Mouse (Mus musculus) midbrain, postnatal 0 days (tissue): ENCODE data around the gene Dcaf15. TPM values are rescaled to one million over a fixed set of nuclear protein-coding genes. Genes with fewer than 3 reads are reported as not detected.
A peak's percentile ranks its signal among the peaks of the same experiment; 100 is the strongest.

Experiments
- ATAC-seq: fragments of 200-750 bp; cut with Nextera tagmentation; 2 replicates; pipeline ENCODE4 v1.8.0; 2017; ENCODE audit warnings: moderate number of reproducible peaks, mild to moderate bottlenecking, moderate TSS enrichment, moderate library complexity; ENCODE audit not compliant: low FRiP score
- DNase-seq: peaks from one replicate; pipeline ENCODE4 v3.0.0-alpha.2; 2015; ENCODE audit warnings: low spot score
- H3K27ac ChIP-seq: fragments of 300-500 bp; sonication (generic); 2 replicates; pipeline ENCODE4 v1.5.1; 2014; ENCODE audit warnings: low read depth, mild to moderate bottlenecking, low read length, mixed read lengths
- H3K27me3 ChIP-seq: fragments of 300-500 bp; sonication (generic); 2 replicates; pipeline ENCODE4 v1.6.1; 2014; ENCODE audit warnings: low read length, control low read depth, mixed read lengths; ENCODE audit not compliant: insufficient read depth
- H3K36me3 ChIP-seq: fragments of 300-500 bp; sonication (generic); 2 replicates; pipeline ENCODE4 v1.6.1; 2014; ENCODE audit warnings: low read length, control low read depth, mixed read lengths; ENCODE audit not compliant: insufficient read depth
- H3K4me1 ChIP-seq: fragments of 300-500 bp; sonication (generic); 2 replicates; pipeline ENCODE4 v1.6.1; 2014; ENCODE audit warnings: mild to moderate bottlenecking, control low read depth, antibody characterized with exemption, low read length, mixed read lengths; ENCODE audit not compliant: insufficient read depth
- H3K4me2 ChIP-seq: fragments of 300-500 bp; sonication (generic); 2 replicates; pipeline ENCODE4 v1.6.1; 2014; ENCODE audit warnings: low read depth, mild to moderate bottlenecking, low read length, mixed read lengths; ENCODE audit not compliant: poor library complexity, severe bottlenecking
- H3K4me3 ChIP-seq: fragments of 300-500 bp; sonication (generic); 2 replicates; pipeline ENCODE4 v1.5.1; 2014; ENCODE audit warnings: low read depth, mild to moderate bottlenecking, low read length, moderate library complexity
- H3K9ac ChIP-seq: fragments of 300-500 bp; sonication (generic); replicated peaks from 2 replicates; pipeline ENCODE4 v1.6.1; 2014; ENCODE audit warnings: mild to moderate bottlenecking, low read length, moderate library complexity, mixed read lengths; ENCODE audit not compliant: poor library complexity, severe bottlenecking
- H3K9me3 ChIP-seq: fragments of 300-500 bp; sonication (generic); 2 replicates; pipeline ENCODE4 v1.6.1; 2016; ENCODE audit warnings: low read length, control low read depth
- CTCF ChIP-seq: IDR thresholded peaks from 2 replicates; pipeline ENCODE4 v1.5.1; 2016; ENCODE audit warnings: antibody characterized with exemption, mild to moderate bottlenecking
- WGBS: fragments of 180-500 bp; shearing (Covaris S2); extraction: QIAGEN DNeasy Blood & Tissue Kit; methylation state at CpG from one replicate; pipeline ENCODE4 v1.1.7; 2014; 5-methylcytosine and 5-hydroxymethylcytosine counted together
- polyA plus RNA-seq: library from polyadenylated mRNA; unstranded; fragments of >200 nt; fragmentation: Nextera tagmentation; extraction: Ambion mirVana; gene quantifications from 2 replicates; pipeline ENCODE4 v1.2.1, GENCODE M21; 2015
- total RNA-seq: library from RNA; depleted of rRNA; stranded (reverse); fragments of >200 nt; gene quantifications from 2 replicates; pipeline ENCODE4 v1.2.3, GENCODE M21; 2014

The Dcaf15 gene
- total and polyA plus RNA-seq, 2 experiments from 2014 or later = 21.7 to 67.6 TPM

DNA sequence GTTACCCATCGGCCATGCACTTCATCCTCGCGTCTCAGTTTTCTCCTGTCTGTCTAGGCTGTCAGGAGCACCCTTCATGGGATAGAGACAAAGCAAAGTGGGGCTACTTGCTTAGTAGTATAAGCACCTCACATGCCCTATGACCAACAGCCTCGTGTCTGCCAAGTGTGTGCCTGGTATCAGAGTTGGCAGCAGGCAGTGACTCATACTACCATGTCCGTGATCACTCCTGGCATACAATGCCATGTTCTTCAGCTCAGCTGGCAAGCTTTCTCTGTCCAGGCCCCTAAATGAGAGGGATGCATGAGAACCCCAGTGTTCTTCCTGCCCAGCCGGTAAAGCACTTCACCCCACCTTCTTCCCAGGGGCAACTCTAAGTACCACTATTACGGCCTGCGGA lies 14.0 kb downstream of the Dcaf15 start:
- Histone ChIP-seq H3K36me3 (peaks cover 80% of the 10 kb centered on the region), H3K9ac (no peak overlapping the region), H3K4me1 (no peaks in the 10 kb centered on the region), H3K9me3 (no peaks in the 10 kb centered on the region), H3K27ac (no peak overlapping the region), H3K27me3 (no peaks in the 10 kb centered on the region), H3K4me2 (no peak overlapping the region), H3K4me3 (no peak overlapping the region)
- no peak for ATAC-seq
- TF ChIP-seq CTCF = no peak
- 90% methylated on average over 8 of the region's 8 CpGs for WGBS
- no peak for DNase-seq

DNA sequence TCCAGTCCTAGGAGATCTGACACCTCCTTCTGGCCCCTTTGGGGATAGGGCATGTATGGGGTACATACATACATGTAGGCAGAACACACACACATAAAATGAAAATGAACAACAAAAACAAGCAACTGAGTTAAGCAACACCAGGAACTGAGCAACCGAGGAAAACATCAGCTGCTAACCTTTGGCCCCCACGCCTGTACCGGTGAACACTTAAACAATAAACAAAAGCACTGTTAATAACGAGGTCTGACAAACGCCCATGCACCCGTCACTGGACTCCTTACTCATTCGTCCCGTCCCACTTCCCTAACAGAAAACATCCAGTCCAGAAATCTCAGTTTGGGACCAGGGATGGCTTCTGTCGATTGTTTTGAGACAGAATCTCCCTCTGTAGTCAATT lies 15.3 kb downstream of the Dcaf15 start:
- DNase-seq (no peak), ATAC-seq (no peak)
- H3K4me1 ChIP-seq = no peaks in the 10 kb centered on the region
- H3K36me3 ChIP-seq = peaks cover 80% of the 10 kb centered on the region
- H3K27me3 ChIP-seq = no peaks in the 10 kb centered on the region
- no peak overlapping the region for H3K4me2 ChIP-seq
- 87% methylated on average over 9 of the region's 9 CpGs for WGBS
- no peaks in the 10 kb centered on the region for H3K9me3 ChIP-seq
- no peak overlapping the region for H3K4me3 ChIP-seq
- no peak for TF ChIP-seq CTCF
- no peak overlapping the region for H3K9ac ChIP-seq
- no peak overlapping the region for H3K27ac ChIP-seq

DNA sequence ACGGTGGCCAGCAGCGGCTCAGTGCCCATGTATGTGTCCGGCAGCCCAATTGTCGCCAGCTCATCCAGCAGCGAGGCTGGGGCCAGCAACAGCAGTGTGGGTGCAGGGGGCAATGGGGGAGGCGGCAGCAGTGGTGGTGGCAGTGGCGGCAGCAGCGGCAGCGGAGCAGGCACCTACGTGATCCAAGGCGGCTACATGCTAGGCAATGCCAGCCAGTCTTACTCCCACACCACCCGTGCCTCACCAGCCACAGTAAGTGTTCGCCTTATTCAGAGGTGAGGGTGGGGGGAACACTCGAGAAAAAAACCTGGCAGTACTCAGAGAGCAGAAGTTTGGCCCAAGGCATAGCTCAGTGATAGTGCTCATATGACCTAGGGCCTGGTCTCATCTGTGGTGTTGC lies 16.7 kb downstream of the Dcaf15 start:
- DNase-seq (no peak), ATAC-seq (no peak)
- Histone ChIP-seq H3K4me2 (no peak overlapping the region), H3K27ac (no peak overlapping the region), H3K9me3 (no peaks in the 10 kb centered on the region), H3K27me3 (no peaks in the 10 kb centered on the region), H3K36me3 (peaks cover 81% of the 10 kb centered on the region), H3K4me1 (no peaks in the 10 kb centered on the region), H3K4me3 (no peak overlapping the region), H3K9ac (no peak overlapping the region)
- no peak for TF ChIP-seq CTCF
- WGBS = 96% methylated on average over 14 of the region's 14 CpGs

DNA sequence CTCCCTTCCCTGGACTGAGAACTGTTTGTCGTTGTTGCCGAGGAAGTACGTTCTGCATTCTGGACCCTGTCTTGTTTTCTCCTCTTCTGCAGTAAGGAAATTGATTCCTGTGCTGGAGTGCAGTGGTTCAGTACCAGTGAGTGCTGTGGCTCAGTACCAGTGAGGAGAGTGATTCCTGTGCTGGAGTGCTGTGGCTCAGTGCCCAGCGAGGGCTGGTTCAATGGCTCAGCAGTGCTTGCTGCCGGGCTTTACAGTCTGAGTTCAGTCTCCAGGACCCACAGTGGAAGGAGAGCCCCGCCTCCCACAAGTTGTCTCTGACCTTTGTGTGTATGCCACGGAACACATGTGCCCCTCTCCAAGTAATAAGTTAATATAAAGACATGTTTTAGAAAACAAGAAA lies 17.4 kb downstream of the Dcaf15 start:
- TF ChIP-seq CTCF = no peak
- no peak overlapping the region for H3K4me2 ChIP-seq
- no peaks in the 10 kb centered on the region for H3K27me3 ChIP-seq
- no peaks in the 10 kb centered on the region for H3K9me3 ChIP-seq
- peaks cover 82% of the 10 kb centered on the region for H3K36me3 ChIP-seq
- no peaks in the 10 kb centered on the region for H3K4me1 ChIP-seq
- 91% methylated on average over 7 of the region's 7 CpGs for WGBS
- H3K27ac ChIP-seq = no peak overlapping the region
- ATAC-seq (no peak), DNase-seq (no peak)
- H3K4me3 ChIP-seq = no peak overlapping the region
- no peak overlapping the region for H3K9ac ChIP-seq

DNA sequence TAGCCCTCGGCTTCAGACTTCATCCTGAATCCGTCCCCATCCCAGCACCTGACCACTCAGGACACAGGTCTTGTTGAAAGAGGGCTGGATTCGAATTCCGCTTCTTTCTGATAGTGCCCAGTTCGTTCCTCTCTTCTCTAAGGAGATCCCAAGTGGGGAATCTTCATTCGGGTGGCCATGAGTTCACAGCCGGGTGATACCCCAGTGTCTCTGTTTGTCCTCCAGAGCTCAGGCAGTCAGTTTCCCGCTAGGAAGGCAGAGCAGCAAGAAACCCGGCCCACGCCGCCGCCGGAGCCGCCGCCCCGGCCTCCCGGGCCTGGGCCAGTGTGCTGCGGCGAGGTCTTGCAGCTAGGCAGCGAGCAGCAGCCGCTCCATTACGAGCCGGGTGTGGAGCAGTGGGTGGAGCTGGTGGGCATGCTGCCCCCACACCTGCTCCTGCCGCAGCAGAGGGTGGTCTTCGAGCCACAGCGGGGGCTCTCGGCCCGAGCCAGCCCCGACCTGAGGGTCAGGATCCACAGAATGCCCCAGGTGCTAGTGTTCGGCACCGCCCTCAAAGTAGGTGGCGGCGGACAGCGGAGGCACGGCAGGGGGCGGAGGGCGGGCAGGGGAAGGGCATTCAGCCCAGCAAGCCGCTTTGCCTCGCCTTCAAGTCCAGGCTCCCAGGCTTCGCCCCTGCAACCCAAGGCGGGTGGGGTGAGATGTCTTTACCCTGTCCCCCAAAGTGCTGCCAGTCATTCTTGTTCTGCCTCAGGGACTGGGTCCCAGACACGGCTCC lies 20.0 kb downstream of the Dcaf15 start:
- WGBS = 34% methylated on average over 42 of the region's 42 CpGs
- H3K36me3 ChIP-seq = peaks cover 82% of the 10 kb centered on the region

DNA sequence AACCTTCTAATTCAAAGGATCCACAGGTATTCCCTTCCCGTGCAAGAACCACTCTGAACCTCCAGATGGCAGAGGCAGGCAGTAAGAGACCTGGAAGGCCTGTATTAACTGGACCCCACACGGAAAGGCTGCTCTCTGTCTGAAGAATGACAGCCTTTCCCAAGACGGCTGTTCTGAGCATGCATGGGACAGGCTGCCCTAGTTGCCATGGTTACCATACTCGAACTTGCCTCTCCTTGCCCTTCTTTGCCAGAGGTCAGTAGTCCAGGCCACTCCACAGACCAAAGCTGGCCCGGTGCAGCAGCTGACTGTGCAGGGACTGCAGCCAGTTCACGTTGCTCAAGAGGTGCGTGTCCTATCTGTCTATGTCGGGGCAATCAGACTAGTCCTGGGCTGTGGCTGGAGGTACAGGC lies 20.7 kb downstream of the Dcaf15 start:
- Histone ChIP-seq H3K4me1 (no peaks in the 10 kb centered on the region), H3K27ac (no peak overlapping the region), H3K9ac (no peak overlapping the region), H3K4me3 (no peak overlapping the region), H3K27me3 (no peaks in the 10 kb centered on the region), H3K4me2 (no peak overlapping the region), H3K36me3 (peaks cover 83% of the 10 kb centered on the region), H3K9me3 (no peaks in the 10 kb centered on the region)
- peak; percentile 71 for DNase-seq
- ATAC-seq = peak; percentile 52
- WGBS = 20% methylated on average over 8 of the region's 8 CpGs
- TF ChIP-seq CTCF = peak; percentile 70

More for the DNA sequence above, 20.0 kb downstream of the Dcaf15 start:
- Histone ChIP-seq H3K4me1 (no peaks in the 10 kb centered on the region), H3K9me3 (no peaks in the 10 kb centered on the region), H3K9ac (no peak overlapping the region), H3K27ac (no peak overlapping the region), H3K27me3 (no peaks in the 10 kb centered on the region), H3K4me2 (no peak overlapping the region), H3K4me3 (no peak overlapping the region)
- no peak for DNase-seq
- ATAC-seq = no peak
- no peak for TF ChIP-seq CTCF
